Mouse (Mus musculus) bone marrow macrophage, adult 2 months (primary cell): ENCODE data around the gene Wdr20. TPM values are rescaled to one million over a fixed set of nuclear protein-coding genes. Genes with fewer than 3 reads are reported as not detected.
"Not testable (repeated sequence)": the region's sequence is repeated elsewhere in the genome, so short reads cannot be mapped to it uniquely, and the experiment has no call there.

Experiments used
- H3K27ac ChIP-seq: 2 replicates; pipeline ENCODE4 v1.5.1; 2012; ENCODE audit warnings: low read depth, low read length; ENCODE audit not compliant: insufficient read depth
- H3K4me1 ChIP-seq: 2 replicates; pipeline ENCODE4 v1.6.1; 2012; ENCODE audit warnings: low read length; ENCODE audit not compliant: control insufficient read depth, insufficient read depth
- H3K4me3 ChIP-seq: 2 replicates; pipeline ENCODE4 v1.5.1; 2012; ENCODE audit warnings: mild to moderate bottlenecking, low read length, moderate library complexity; ENCODE audit not compliant: insufficient read depth
- CTCF ChIP-seq: IDR thresholded peaks from 2 replicates; pipeline ENCODE4 v1.5.1; 2012; ENCODE audit warnings: low read depth, mild to moderate bottlenecking, low read length, moderate library complexity
- POLR2A ChIP-seq: IDR thresholded peaks from 2 replicates; pipeline ENCODE4 v1.6.1; 2012; ENCODE audit warnings: mild to moderate bottlenecking, low read depth, low read length, borderline replicate concordance
- polyA plus RNA-seq: library from polyadenylated mRNA; stranded (reverse); fragments of >200 nt; gene quantifications from 2 replicates; pipeline ENCODE4 v1.2.4, GENCODE M21; 2012; ENCODE audit not compliant: missing spikeins, insufficient read depth, insufficient read length

Wdr20 gene
- polyA plus RNA-seq, 1 experiment: 33.7 TPM

DNA sequence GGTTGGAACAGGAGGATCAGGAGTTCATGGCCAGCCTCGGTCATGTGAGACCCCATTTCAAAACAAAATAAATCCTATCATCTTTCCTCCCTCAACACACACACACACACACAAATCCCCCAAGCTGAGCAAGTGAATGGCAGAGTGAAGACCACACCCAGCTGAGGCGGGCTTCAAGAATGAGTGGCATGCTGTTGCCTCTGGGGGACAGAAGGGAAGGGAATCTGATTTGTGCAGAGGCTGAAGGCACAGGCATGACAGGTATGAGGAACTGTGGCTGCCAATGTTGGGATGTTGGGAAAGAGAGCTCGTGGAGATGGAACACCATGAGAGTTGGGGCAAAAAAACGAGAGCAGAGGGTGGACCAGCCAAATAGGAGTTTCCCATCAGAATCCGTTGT, 26.5 kb upstream of the Wdr20 start:
- no peak overlapping the region for H3K27ac ChIP-seq
- TF ChIP-seq CTCF (no peak), POLR2A (no peak)
- peaks cover 14% of the 10 kb centered on the region for H3K4me1 ChIP-seq
- H3K4me3 ChIP-seq: no peak overlapping the region

DNA sequence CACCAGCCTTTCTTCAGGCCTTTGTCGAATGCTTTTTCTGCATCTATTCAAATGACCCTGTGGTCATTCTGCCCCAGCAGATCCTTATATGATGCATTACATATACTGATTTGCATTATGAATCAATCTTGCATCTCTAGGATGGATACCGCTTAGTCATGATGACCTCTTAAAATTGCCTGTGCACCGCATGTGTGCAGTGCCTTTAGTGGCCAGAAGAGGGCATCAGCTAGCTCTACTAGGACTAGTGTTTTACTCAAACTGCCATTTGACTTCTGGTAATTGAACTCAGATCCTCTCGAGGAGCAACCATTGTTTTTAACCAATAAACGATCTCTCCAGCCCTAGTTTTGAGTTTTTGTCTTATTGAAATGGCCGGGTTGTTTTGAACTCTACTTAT, 24.0 kb upstream of the Wdr20 start:
- peaks cover 4% of the 10 kb centered on the region for H3K4me1 ChIP-seq
- H3K27ac ChIP-seq: no peak overlapping the region
- H3K4me3 ChIP-seq: no peak overlapping the region
- no peak for TF ChIP-seq CTCF
- TF ChIP-seq POLR2A: no peak

- no peak overlapping the region for H3K4me3 ChIP-seq
- H3K4me1 ChIP-seq: peaks cover 4% of the 10 kb centered on the region
- no peak overlapping the region for H3K27ac ChIP-seq
- no peak for TF ChIP-seq CTCF
- no peak for TF ChIP-seq POLR2A
Observed at GRCm38 (mm10) chr12:110714215-110714614, 23.5 kb upstream of the Wdr20 start.

GRCm38 (mm10) chr12:110716004-110716403, 21.7 kb upstream of the Wdr20 start:
- no peak overlapping the region for H3K27ac ChIP-seq
- H3K4me3 ChIP-seq: no peak overlapping the region
- TF ChIP-seq CTCF (no peak), POLR2A (no peak)
- H3K4me1 ChIP-seq: no peaks in the 10 kb centered on the region; the same call in 1 of the 2 replicates

DNA sequence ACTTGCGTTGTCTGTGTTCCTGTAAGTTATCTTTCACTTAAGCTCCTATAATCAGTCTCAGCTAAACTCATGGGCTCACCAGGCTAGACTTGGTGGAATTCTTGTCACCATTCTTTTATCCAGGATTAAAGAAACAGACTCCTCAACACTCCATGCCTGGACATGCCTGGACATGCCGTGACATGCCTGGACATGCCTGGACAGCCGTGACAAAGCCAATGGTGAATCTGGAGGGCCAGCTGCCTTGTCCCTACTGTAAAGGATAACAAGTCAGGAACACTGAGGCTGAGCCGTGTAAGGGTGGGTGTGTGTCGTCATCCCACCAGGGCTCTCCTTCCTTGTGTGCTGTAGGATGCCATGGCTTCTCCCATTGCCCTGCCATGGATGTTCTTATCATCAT, 12.7 kb upstream of the Wdr20 start:
- Histone ChIP-seq H3K4me3 (no peak overlapping the region), H3K27ac (no peak overlapping the region), H3K4me1 (no peaks in the 10 kb centered on the region)
- no peak for TF ChIP-seq CTCF
- no peak for TF ChIP-seq POLR2A

GRCm38 (mm10) chr12:110725489-110725888, 12.3 kb upstream of the Wdr20 start:
- H3K4me1 ChIP-seq: no peaks in the 10 kb centered on the region
- no peak overlapping the region for H3K4me3 ChIP-seq
- no peak for TF ChIP-seq CTCF
- TF ChIP-seq POLR2A: no peak
- H3K27ac ChIP-seq: no peak overlapping the region

GRCm38 (mm10) chr12:110726428-110726827, 11.3 kb upstream of the Wdr20 start:
- Histone ChIP-seq H3K4me3 (no peak overlapping the region), H3K27ac (no peak overlapping the region), H3K4me1 (no peaks in the 10 kb centered on the region)
- TF ChIP-seq POLR2A (no peak), CTCF (no peak)

DNA sequence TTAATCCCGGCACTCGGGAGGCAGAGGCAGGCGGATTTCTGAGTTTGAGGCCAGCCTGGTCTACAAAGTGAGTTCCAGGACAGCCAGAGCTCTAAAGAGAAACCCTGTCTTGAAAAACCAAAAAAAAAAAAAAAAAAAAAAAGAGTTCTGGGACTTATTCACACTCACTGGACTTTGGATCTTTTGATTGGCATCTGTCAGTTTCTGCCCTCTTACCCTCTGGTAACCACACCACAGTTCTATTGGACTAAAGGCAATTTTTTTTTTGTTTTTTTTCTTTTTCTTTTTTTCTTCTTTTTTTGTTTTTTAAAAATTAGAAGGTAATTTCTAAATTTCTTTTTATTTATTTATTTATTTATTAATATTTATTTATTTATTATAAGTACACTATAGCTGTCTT, 4.5 kb upstream of the Wdr20 start:
- not testable (repeated sequence) for H3K27ac ChIP-seq, H3K4me3 ChIP-seq, H3K4me1 ChIP-seq

GRCm38 (mm10) chr12:110736641-110737040, 1.1 kb upstream of the Wdr20 start:
- Histone ChIP-seq H3K4me3 (peak overlapping the region; percentile 86), H3K27ac (no peak overlapping the region), H3K4me1 (peaks cover 4% of the 10 kb centered on the region; the same call in 1 of the 2 replicates)
- no peak for TF ChIP-seq CTCF
- TF ChIP-seq POLR2A: no peak

- TF ChIP-seq CTCF: no peak
- TF ChIP-seq POLR2A: no peak
- Histone ChIP-seq H3K27ac (peak overlapping the region; percentile 50), H3K4me1 (peaks cover 4% of the 10 kb centered on the region; the same call in 1 of the 2 replicates), H3K4me3 (peak overlapping the region; percentile 74)
Observed at GRCm38 (mm10) chr12:110738158-110738921, 596 bp downstream of the Wdr20 start.
